Mouse (Mus musculus): Measurements from ENCODE around the gene Stx16.

DNA sequence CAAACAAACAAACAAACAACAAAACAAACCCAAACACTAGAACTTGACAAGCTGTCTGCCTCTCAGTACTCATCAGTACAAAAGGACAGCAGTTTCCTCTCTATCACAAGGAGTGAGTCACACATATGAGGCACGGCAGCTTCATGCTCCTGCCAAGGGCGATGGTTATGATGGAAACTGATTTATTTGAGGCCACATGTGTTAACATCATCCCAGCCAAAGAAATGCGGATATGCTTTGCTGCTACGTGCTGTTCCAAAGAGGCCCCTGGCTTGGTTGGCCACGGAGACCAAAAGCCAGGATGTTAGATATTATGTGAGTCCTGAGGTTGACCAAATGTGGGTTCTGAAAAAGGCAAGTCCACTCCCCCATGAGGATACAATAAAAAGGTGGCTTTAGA, 4.7 kb upstream of the Stx16 start:
- TF ChIP-seq CTCF (IDR thresholded peaks at IDR 0.05; ENCODE audit: borderline replicate concordance, extremely low read depth, insufficient read depth, insufficient read length) (no peak), POLR2A (IDR thresholded peaks at IDR 0.05; ENCODE audit: borderline replicate concordance, extremely low read depth, insufficient read depth, insufficient read length, poor library complexity, severe bottlenecking) (no peak)

All from brain, embryonic 14.5 days (tissue).